Mouse (Mus musculus): ENCODE measurements around the gene Myo1g.
"Not testable (repeated sequence)": the region's sequence is repeated elsewhere in the genome, so short reads cannot be mapped to it uniquely, and the experiment has no call there.

The Myo1g gene

DNA sequence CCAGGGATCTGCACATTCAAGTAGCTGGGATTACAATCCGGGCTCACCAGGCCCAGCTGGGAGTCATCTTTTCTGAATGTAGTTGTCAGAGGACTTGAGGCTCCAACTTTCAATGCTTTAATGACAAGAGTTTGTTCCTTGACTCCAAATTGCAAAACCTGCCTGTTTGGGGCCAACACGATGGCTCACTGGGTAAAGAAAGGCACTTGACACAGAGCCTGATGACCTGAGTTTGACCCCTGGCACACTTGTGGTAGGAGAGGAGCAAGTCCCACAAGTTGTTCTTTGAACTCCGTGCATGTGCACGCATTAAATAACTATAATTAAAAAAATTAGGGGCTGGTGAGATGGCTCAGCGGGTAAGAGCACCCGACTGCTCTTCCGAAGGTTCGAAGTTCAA lies 9.2 kb upstream of the Myo1g start:
- no peak for DNase-seq (ENCODE audit: low spot score)

DNA sequence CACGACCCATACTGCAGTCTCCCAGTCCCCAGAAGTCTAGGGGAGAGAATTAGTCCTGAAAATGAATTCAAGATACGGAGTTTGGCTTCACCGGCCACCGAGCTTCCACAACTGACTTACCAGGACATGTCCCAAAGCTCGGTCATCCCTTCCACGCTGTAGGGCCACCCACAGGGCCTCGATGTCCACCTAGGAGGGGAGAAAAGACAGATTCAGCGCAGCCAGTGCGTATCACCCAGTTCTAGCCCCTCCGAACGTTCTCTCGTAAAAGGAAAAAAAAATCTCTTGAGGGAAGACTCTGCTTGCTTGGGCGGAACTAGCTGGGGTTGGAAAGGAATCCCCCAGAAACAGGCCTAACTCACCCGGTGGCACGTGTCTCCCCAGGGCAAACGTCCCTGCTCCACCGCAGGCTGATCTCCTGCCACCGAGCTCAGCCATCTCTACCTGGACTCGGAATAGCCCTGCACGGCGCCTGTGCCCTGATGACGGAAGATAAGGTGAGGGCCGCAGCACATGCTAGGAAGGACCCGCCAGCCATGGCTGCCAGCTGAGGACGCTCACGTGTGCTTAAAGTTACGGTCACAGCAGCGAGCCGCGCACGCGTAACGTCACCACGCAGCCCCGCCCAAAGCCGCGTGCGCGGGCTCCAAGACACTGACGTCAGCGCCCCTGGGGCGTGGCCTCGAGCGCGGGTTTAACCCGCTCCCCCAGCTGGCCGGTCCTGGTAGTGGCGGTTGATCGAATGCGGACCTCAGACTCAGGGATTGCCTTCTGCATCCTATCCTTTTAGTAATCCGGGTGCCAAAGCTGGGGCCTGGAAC lies 7.6 kb upstream of the Myo1g start:
- DNase-seq (ENCODE audit: low spot score) = peak; percentile 100

DNA sequence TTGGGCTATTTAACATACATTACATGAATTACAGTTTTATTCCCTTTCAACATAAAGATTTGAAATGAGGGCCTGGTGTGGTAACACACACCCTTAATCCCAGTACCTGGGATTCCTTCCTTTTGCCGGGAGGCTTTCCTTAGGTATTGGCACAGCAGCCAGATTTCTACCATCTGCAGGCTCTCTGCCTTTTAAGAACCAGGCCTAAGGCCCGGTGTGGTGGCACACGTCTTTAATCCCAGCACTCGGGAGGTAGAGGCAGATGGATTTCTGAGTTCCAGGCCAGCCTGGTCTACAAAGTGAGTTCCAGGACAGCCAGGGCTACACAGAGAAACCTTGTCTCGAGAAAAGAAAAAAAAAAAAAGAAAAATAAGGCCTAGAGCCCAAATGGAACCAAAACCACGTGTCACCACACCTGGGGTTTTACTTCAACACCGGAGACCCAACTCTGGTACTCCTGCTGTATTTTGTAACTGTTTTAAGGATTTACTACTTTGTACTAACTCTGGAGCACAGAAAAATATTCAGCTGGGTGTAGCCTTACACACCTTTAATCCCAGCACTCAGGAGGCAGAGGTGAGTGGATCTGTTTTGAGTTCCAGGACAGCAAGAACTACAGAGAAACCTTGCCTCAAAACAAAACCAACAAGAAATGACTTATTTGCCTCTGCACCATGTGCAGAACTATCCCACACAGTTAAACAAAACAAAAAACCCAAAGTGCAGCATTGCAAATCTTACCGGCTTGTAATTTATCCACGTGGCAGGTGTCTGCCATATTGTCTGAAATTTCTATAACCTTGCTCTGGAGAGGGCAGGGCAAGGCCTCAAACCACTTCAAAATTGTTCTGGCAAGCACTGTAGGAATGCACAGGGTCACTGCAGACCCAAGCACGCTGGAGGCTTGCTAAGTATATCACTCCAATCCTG lies 6.8 kb upstream of the Myo1g start:
- DNase-seq (ENCODE audit: low spot score) = peak; percentile 52

DNA sequence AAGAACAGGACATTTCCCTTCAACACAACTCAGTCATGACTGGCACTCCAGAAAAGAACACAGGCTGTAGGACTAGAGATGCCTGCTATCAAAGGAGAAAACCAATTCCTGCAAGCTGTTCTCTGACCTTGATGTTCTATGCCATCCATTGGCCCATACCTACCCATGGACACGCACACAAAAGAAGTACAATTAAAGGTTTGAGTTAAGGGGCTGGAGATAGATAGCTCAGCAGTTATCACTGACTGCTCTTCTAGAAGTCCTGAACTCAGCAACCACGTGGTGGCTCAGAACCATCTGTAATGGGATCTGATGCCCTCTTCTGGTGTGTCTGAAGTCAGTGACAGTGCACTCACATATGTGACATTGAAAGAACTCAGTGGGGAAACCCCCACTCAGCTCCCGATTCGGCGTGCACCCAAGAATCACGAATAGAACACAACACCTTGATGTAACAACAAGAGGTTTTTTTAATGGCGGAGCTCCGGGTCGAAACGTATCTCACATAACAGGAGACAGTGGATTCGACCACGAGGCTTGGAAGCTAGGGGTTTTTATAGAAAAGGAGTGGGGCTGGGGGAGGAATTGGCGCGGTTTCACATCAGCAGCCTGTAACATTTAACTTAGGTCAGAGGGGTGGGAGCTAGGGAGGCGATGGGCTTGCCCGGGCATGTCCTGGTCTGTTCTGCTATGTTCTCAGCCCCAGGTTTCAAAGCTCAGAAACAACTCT lies 5.9 kb upstream of the Myo1g start:
- not testable (repeated sequence) for DNase-seq (ENCODE audit: low spot score)

DNA sequence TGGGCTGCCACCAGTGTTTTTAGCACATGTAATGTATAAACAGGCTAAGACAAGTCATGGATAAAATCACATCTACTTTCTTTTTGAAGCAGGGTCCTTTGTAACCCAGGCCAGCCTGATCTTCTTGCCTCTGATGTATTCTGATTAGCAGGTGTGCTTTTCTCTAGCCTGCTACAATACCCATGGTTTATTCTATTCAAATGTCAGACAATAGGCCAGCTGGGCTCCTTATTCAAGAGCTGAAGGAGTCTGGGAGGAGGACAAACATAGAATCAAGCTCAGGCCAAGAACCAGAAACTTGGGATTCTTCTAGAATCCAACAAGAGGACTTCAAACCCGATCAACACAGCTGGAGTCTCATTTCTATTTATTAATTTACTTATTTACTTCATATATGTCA lies 4.5 kb upstream of the Myo1g start:
- DNase-seq (ENCODE audit: low spot score) = no peak

DNA sequence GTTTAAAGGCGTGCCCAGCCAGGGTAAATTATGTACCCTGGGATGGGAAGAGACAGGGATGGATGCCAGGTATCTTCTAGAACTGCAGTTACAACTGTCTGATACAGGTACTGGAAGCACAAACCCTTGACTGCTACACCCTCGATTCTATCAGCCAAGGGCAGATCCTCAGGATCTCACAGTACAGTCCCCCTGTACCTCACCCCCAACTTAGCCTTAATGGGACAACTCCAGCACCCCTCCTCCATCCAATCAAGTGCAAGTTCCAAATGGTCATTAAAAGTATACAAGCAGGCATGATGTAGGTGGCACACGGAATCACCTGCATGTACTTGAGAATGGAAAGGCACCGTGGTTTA lies 4.1 kb upstream of the Myo1g start:
- DNase-seq (ENCODE audit: low spot score) = no peak

DNA sequence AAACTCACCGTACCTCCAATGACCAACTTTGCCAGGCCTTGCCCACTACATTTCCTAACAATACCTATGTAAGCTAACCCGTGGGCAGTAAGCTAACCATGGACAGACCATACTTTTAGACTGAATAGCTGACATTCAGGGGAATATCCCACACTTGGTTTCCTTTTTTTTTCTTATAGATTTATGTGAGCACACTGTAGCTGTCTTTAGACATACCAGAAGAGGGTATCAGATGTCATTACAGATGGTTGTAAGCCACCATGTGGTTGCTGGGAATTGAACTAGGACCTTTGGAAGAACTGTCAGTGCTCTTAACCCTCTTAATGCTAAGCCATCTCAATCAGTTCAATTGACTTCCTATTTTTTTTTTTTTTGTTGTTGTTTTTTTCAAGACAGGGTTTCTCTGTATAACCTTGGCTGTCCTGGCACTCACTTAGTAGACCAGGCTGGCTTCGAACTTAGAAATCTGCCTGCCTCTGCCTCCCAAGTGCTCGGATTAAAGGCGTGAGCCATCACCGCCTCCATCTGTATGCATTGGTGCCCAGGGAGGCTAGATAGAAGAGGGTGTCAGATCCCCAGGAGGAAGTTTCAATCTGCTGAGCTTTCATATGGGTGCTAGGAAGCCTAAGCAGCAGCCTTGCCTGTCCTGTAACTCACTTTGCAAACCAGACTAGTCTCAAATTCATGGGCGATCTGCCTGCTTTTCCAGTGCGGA lies 3.6 kb upstream of the Myo1g start:
- no peak for DNase-seq (ENCODE audit: low spot score)

DNA sequence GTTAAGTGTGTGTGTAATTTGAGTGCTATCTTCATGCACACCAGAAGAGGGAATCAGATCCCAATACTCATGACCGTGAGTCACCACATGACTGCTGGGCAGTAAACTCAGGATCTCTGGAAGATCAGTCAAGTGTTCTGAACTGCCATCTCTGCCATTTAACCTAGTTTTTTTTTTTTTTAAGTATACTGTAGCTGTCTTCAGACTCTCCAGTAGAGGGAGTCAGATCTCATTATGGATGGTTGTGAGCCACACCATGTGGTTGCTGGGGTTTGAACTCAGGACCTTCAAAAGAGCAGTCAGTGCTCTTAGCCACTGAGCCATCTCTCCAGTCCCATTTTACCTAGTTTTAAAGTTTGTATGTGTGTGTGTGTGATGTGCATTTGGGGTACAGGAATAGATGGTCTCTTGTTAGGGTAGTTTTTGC lies 2.9 kb upstream of the Myo1g start:
- DNase-seq (ENCODE audit: low spot score) = no peak

DNA sequence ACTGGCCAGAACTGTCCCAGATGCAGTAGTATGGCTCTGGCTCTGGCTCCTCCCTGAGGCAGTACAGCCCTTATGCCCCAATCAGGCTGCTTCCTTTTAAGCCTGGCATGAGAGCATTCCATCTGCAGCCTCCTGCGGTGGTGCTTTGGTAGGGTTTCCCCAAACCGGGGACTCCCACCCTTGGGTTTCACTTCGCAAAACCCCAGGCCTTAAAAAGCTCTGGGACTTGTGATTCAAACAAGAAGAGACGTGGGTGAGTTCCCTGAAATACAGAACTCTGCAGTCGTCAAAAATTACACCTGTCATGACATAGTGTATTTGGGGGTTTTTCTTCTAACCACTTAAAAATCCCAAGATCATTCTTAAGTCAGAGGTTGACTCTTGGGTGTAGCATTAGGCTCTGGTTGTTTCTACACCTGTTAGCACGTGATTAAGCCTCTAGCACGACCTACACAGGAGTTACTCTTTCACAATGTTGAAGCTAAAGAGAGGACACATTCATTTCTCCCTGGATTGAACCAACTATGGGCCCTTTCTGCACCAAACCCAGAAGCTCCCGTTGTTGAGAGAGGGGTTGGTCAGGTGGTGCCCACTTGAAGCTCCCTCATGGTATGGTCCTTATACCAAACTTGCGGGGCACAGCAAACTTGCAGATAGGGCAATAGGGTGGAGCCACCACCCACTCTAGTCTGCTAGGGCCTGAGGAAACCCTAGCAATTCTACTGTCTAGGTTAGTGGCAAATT lies 2.2 kb upstream of the Myo1g start:
- no peak for DNase-seq (ENCODE audit: low spot score)

DNA sequence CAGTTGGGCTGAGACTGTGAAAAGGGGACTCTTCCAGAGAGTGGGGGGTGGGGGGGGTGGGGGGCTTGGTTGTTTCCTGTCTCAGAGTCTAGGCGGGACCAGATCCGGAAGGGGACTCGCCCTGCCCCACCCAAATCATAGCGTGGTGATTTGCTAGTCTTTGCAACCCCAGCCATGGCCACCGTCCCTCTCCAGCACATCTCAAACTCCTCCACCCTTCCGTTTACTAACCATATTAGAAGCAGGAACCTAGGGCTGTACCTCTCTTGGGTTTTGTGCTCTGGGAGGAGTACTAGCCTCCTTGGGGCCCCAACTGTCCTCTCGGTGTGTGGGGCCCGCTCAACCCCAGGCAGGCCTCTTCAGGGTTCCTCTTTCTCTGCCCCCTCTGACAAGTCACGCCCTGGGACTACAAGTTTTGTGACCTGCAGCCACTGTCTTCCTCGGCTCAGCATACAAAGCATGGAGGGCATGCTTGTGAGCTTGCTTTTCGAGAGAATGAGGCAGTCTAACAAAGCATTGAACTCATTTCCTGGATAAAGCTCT lies 1.2 kb downstream of the Myo1g start:
- DNase-seq (ENCODE audit: low spot score) = no peak

DNA sequence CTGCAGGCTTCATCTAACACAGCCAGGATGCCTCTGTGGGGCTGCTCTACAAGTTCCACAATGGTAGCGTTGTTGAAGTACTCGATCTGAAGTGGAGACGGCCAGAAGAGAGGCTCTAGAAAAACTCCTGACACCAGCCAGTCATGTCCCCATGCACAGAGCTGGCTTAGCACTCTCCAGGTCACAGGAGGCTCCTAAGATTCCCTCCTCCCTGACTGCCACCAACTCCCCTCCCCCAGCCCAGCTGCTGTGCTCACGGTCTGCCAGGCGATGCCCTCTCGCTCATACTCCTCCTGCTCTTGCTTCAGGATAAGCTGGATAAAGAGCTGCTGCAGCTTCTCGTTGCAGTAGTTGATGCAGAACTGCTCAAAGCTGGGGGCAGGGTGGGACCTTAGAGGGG lies 5.9 kb downstream of the Myo1g start:
- DNase-seq (ENCODE audit: low spot score) = no peak

DNA sequence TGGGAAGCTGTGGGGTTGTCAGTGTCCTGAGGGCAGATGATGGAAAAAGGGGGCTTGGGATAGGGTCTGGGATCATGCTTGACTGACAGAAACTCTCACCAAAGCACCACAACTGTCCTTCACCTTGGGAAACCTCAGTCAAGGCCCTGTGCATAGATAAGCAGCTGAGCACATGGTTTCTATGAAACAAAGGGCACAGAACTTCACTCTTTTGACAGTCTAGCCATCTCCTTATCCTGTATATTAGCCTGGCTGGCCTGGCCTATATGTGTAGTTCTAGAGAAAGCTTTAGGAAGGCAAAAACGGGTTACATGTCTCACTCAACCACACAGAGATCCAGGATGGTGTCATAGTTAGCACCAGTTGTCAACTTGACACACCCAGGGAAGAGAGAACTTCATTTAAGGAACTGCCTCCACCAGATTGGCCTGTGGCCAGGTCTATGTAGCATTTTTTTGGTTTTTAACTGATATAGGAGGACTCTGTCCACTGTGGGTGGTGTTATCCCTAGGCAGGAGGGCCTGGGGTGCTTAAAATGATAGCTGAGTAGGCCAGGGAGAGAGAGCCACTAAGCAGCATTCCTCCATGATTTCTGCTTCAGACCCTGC lies 12.4 kb downstream of the Myo1g start:
- DNase-seq (ENCODE audit: low spot score) = no peak

DNA sequence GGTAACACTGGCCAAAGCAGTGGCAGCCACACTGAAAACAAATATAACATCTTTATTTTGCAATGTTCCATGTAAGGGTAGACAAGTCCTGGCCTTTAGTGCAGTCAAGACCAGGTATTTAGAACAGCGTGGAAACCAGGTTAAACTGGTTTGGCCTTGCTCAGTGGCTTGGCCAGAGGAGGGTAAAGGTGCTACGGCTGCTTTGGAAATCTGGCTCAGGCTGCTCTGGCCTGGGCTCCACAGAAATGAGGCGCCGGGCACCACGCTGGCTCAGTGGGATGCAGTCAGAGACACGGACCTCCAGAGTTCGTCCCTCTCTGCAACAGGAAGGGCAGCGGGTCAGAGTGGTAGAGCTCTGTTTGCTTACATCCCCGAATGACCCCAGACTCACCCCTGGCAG lies 14.2 kb downstream of the Myo1g start:
- DNase-seq (ENCODE audit: low spot score) = no peak

DNA sequence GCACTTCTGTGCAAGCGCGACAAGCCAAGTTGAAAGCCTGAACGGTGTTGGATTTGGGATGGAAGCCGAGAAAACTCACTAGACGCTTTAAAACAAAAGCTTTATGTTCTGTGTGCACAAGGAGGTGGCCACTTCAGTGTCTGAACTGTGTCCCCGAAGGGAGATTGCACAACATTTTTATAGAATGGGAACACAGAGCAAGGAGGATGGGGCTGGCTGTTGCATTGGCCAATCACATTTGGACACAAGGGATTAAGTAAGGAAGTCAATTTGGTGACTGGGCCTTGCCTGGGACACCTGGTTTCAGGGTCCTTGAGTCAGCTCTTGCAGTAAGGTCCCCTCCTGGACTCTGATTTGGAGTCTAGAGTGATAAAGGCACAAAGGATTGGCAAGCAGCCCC lies 16.1 kb downstream of the Myo1g start:
- DNase-seq (ENCODE audit: low spot score) = no peak

DNA sequence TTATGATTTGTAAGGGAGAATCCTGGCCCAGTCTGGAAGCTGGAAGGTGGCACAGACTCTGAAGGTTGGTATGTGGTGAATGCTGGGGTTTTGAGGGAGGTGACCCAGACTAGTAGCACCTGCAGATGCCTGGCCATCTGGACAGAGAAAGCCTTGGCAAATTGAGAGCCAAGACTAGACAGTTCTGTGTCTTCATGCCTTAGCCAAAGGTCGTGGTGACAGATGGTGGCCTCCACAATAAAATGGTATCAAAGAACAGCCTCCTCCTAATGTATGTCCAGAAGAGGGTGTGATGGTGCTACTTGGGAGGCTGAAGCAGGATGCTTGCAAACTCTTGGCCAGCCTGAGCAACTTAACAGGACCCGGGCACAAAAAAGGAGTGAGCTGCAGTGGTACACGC lies 16.5 kb downstream of the Myo1g start:
- DNase-seq (ENCODE audit: low spot score) = no peak

DNA sequence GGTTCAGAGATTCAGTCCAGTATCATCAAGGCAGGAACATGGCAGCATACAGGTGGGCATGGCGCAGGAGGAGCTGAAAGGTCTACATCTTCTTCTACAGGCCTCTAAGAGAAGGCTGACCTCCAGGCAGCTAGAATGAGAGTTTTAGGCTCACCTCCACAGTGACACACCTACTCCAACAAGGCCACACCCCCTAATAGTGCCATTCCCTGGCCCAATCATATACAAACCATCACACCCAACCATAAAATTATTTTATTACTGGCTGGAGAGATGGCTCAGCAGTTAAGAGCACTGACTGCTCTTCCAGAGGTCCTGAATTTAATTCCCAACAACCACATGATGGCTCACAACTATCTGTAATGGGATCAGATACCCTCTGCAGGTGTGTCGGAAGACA lies 18.3 kb downstream of the Myo1g start:
- no peak for DNase-seq (ENCODE audit: low spot score)

DNA sequence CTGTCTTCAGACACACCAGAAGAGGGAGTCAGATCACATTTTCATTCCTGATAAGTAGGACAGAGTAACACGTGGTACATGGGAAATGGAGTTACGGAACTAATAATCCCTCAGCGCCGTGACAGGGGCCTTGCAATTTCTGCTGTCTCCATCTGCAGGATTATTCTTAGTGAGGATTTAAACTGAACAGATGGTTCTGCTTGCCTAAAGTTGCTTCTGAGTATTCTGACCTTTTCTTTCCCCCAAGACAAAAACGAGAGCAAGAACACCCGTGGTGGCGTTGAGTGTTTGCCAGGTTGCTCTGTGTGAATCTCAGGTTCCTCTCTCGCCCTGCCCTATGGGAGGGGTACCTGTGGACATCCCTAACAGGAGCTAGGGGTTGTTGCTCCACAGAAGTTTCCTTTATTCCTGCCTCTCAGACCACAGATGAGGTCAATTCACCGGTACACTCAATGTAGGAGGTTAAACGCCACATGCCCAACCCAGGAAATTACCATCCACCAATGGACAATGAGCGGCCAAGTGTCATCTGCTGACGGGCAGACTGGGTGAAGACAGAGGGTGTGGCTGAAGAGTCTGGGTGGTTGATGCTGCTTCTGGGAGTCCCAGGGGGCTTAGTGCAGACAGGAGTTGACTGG lies 23.3 kb downstream of the Myo1g start:
- peak; percentile 42 for DNase-seq (ENCODE audit: low spot score)

DNA sequence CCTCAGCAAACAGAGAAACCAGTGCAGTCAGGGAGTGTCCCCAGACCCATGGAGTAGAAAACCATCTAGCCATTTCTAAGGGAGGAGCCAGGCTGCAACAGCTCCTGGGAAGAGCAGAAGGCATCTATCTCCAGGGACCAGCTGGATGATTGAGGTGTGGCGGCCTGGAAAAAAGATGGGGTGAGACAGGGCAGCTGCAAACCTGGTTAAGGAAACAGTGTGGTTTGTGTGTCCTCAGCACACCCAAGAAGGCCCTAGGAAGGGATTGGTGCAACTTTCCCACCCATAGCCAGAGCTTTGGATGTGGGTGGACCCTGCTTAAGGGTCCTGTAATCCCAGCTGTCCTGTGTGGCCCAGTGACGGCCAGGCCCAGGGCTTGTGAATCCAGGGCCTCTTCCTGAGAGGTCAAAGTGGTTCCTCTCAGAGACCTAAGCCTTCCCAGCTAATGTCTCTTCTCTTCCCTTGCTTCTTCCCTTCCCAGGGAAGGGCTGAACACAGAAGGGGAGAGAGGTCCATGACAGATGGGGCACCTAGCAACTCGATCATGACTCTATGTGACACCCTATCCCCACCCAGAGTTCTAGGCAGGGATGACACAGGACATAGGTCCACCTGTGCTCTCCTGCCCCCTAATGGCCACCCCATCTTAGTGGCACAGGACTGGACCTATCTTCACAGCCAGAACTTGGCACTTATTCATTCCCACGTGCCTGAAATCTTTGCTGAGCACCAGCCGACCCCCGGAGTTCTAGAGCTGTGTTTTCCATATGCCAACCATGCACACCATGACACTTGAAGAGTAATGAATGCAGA lies 30.9 kb downstream of the Myo1g start:
- DNase-seq (ENCODE audit: low spot score) = peak; percentile 90

DNA sequence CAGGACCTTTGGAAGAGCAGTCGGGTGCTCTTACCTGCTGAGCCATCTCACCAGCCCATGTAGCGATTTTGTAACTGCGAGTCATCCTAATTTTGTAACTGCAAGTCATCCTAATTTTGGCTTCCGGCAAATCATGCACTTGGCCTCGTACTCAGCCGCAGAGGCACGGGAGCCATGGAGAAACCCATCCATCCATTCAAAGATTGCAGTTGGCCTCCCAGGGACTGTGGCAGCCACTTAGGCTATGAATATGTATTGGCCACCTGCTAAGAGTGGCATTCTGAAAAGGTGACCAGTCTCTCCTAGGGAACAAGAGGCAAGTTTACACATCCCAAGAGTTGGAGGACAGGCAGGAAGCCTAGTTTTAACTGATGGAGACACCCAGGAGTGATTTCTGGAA lies 31.5 kb downstream of the Myo1g start:
- DNase-seq (ENCODE audit: low spot score) = peak; percentile 48
